Mouse (Mus musculus) adrenal gland, adult (tissue): ENCODE results near the gene Ccl27b.
"Not testable (repeated sequence)": the region's sequence is repeated elsewhere in the genome, so short reads cannot be mapped to it uniquely, and the experiment has no call there.

Source experiments
- DNase-seq, 2 experiments: peaks; one replicate each; pipeline ENCODE4 v3.0.0; 2022 to 2023; ENCODE audit warnings: low spot score in 1 of 2; ENCODE audit not compliant: inconsistent age in 2 of 2

The Ccl27b gene

GRCm38 (mm10) chr4:42654951-42655350 is at the start of gene Ccl27b:
Gene Ccl27b, plus strand, starts transcription at chr4:42655251.
- DNase-seq = not testable (repeated sequence)

DNA sequence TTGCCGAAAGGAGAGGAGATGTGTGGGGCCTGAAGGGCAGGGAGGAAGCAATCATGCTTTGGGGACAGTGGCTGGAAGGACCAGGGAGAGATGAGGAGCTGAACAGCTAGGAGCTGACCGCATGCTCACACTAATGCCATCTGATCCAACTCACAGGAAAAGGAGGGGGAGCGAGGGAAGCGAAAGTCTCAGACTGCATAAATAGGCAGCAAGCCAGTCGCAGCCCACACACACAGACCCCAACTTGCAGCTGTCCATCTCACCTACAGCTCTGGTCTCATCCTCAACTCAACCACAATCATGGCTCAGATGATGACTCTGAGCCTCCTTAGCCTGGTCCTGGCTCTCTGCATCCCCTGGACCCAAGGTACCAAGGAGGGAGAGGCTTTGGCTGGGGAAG is 43.2 kb upstream of the Ccl27b start, which contains the start of gene Gm10591:
Gm10591 (plus strand) TSS at position 301 of the 400 bp plus-strand sequence.
- DNase-seq = not testable (repeated sequence)

DNA sequence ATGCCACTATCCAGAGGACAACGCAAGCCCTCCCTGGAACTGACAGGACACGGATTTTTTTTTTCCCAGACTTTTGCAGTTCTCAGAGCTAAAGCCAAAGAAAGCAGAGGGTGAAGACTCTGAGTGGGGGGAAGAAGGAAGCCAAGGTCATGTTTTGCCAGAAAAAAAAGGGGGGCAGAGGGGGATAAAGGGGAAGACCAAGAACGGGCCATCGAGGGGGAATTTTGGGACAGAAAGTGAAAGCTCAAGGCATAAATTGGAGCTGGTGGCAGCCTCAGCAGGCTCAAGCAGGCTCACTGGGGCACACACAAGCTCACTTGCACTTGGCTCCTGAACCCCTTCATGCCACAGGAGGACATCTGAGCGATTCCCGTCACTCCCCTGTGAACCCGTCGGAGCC is 25.6 kb upstream of the Ccl27b start, which contains the start of gene Gm2564:
Gm2564 (plus strand) TSS at position 301 of the 400 bp plus-strand sequence.
- DNase-seq = not testable (repeated sequence)

DNA sequence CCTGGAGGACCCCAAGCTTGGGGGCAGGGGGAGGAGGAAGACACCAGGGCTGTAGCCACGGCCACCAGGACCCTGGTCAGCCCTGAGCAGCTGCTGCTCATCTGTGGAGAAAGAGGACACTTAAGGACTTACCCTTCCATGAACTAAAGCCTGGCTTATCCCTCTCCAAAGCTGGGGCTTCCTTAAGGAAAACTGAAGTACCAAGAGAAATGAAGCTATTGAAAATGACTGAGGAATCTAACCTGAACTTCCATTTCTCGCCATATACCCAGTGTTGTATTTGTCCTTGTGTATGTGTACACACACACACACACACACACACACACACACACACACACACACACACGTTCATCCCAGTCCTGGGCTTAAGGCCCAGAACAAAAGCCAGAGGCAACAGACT is 6.7 kb downstream of the Ccl27b start, which contains the start of gene Il11ra2:
Il11ra2 (minus strand) TSS at position 101 of the 400 bp plus-strand sequence.
- not testable (repeated sequence) for DNase-seq

- DNase-seq = not testable (repeated sequence)
Observed at GRCm38 (mm10) chr4:42675415-42675814, 20.4 kb downstream of the Ccl27b start.

- DNase-seq = not testable (repeated sequence)
Observed at GRCm38 (mm10) chr4:42679365-42679764, 24.3 kb downstream of the Ccl27b start.

GRCm38 (mm10) chr4:42680374-42681356 is 25.6 kb downstream of the Ccl27b start:
- not testable (repeated sequence) for DNase-seq

GRCm38 (mm10) chr4:42681473-42682182 is 26.6 kb downstream of the Ccl27b start:
- DNase-seq = not testable (repeated sequence)

GRCm38 (mm10) chr4:42682183-42682524 is 27.1 kb downstream of the Ccl27b start:
- DNase-seq = not testable (repeated sequence)
